Mouse (Mus musculus): Measurements from ENCODE around the gene Garnl3. TPM values are rescaled to one million over a fixed set of nuclear protein-coding genes. Genes with fewer than 3 reads are reported as not detected.

Garnl3 gene
- polyA plus RNA-seq, 1 experiment from 2014 or later: 11.7 TPM

- 62% methylated on average over 3 of the region's 3 CpGs for WGBS
- Histone ChIP-seq H3K4me3 (replicated peaks) (no peak overlapping the region), H3K36me3 (no peaks in the 10 kb centered on the region), H3K9ac (no peak overlapping the region), H3K9me3 (no peaks in the 10 kb centered on the region), H3K27me3 (replicated peaks) (no peaks in the 10 kb centered on the region), H3K4me1 (replicated peaks) (no peaks in the 10 kb centered on the region), H3K4me2 (replicated peaks) (no peak overlapping the region), H3K27ac (no peak overlapping the region)
- no peak for ATAC-seq
Observed at GRCm38 (mm10) chr2:33074188-33074587, 57.3 kb downstream of the Garnl3 start.

- Histone ChIP-seq H3K27ac (no peak overlapping the region), H3K9ac (no peak overlapping the region), H3K4me2 (replicated peaks) (no peak overlapping the region), H3K9me3 (no peaks in the 10 kb centered on the region), H3K4me3 (replicated peaks) (no peak overlapping the region), H3K36me3 (no peaks in the 10 kb centered on the region), H3K4me1 (replicated peaks) (no peaks in the 10 kb centered on the region), H3K27me3 (replicated peaks) (no peaks in the 10 kb centered on the region)
- no peak for ATAC-seq
- 37% methylated on average over 2 of the region's 2 CpGs for WGBS
Observed at GRCm38 (mm10) chr2:33072333-33072732, 59.1 kb downstream of the Garnl3 start.

GRCm38 (mm10) chr2:33065610-33066009 is 65.8 kb downstream of the Garnl3 start:
- Histone ChIP-seq H3K4me2 (replicated peaks) (no peak overlapping the region), H3K4me1 (replicated peaks) (no peaks in the 10 kb centered on the region)
- 47% methylated on average over 1 of the region's 1 CpGs for WGBS

GRCm38 (mm10) chr2:33062744-33063143 is 68.7 kb downstream of the Garnl3 start:
- no peak overlapping the region for H3K4me2 ChIP-seq (replicated peaks)
- no peak overlapping the region for H3K4me3 ChIP-seq (replicated peaks)
- no peaks in the 10 kb centered on the region for H3K36me3 ChIP-seq
- ATAC-seq: no peak
- no peaks in the 10 kb centered on the region for H3K27me3 ChIP-seq (replicated peaks)
- H3K9me3 ChIP-seq: no peaks in the 10 kb centered on the region
- no peaks in the 10 kb centered on the region for H3K4me1 ChIP-seq (replicated peaks)
- 73% methylated on average over 8 of the region's 8 CpGs for WGBS
- H3K9ac ChIP-seq: no peak overlapping the region
- H3K27ac ChIP-seq: no peak overlapping the region

More at GRCm38 (mm10) chr2:33065610-33066009, 65.8 kb downstream of the Garnl3 start:
- no peaks in the 10 kb centered on the region for H3K27me3 ChIP-seq (replicated peaks)
- H3K9me3 ChIP-seq: no peaks in the 10 kb centered on the region
- no peaks in the 10 kb centered on the region for H3K36me3 ChIP-seq
- H3K4me3 ChIP-seq (replicated peaks): no peak overlapping the region
- H3K27ac ChIP-seq: no peak overlapping the region
- ATAC-seq: no peak
- H3K9ac ChIP-seq: no peak overlapping the region

- 93% methylated on average over 5 of the region's 5 CpGs for WGBS
- H3K36me3 ChIP-seq: no peaks in the 10 kb centered on the region
- no peak overlapping the region for H3K4me2 ChIP-seq (replicated peaks)
- H3K9me3 ChIP-seq: no peaks in the 10 kb centered on the region
- no peaks in the 10 kb centered on the region for H3K4me1 ChIP-seq (replicated peaks)
- H3K9ac ChIP-seq: no peak overlapping the region
- no peak for ATAC-seq
- H3K4me3 ChIP-seq (replicated peaks): no peak overlapping the region
- H3K27me3 ChIP-seq (replicated peaks): no peaks in the 10 kb centered on the region
- no peak overlapping the region for H3K27ac ChIP-seq
Observed at GRCm38 (mm10) chr2:33058926-33059325, 72.5 kb downstream of the Garnl3 start.

- Histone ChIP-seq H3K4me3 (replicated peaks) (no peak overlapping the region), H3K9me3 (no peaks in the 10 kb centered on the region), H3K4me1 (replicated peaks) (no peaks in the 10 kb centered on the region), H3K4me2 (replicated peaks) (no peak overlapping the region), H3K27me3 (replicated peaks) (no peaks in the 10 kb centered on the region), H3K9ac (no peak overlapping the region), H3K27ac (no peak overlapping the region), H3K36me3 (no peaks in the 10 kb centered on the region)
- 86% methylated on average over 7 of the region's 7 CpGs for WGBS
- no peak for ATAC-seq
Observed at GRCm38 (mm10) chr2:33057514-33057913, 73.9 kb downstream of the Garnl3 start.

GRCm38 (mm10) chr2:33053966-33054365 is 77.5 kb downstream of the Garnl3 start:
- no peaks in the 10 kb centered on the region for H3K36me3 ChIP-seq
- H3K9me3 ChIP-seq: no peaks in the 10 kb centered on the region
- no peak overlapping the region for H3K4me3 ChIP-seq (replicated peaks)
- ATAC-seq: no peak
- H3K4me2 ChIP-seq (replicated peaks): no peak overlapping the region
- no peak overlapping the region for H3K27ac ChIP-seq
- H3K9ac ChIP-seq: no peak overlapping the region
- WGBS: 18% methylated on average over 10 of the region's 10 CpGs
- H3K4me1 ChIP-seq (replicated peaks): no peaks in the 10 kb centered on the region
- H3K27me3 ChIP-seq (replicated peaks): no peaks in the 10 kb centered on the region

DNA sequence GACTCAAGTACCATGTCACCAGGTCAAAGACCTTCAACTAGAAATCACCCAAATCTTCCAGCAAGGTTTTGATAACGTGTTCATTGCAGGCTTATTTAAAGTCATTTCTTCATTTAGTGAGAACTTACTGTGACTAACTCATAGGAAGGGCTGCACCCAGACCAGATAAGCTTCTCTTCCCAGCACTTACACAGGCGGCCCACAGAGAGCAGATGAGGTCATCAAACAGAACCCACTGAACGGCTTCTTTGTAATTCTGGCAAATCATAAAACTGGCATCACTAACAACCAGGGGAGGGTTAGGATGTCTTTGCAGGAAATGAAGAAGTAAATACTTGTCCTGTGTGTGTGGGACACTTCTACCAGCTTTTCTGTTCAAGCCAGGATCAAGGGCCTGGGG is 84.1 kb downstream of the Garnl3 start:
- 38% methylated on average over 3 of the region's 3 CpGs for WGBS
- Histone ChIP-seq H3K27me3 (replicated peaks) (no peaks in the 10 kb centered on the region), H3K9ac (no peak overlapping the region), H3K4me3 (replicated peaks) (no peak overlapping the region), H3K36me3 (no peaks in the 10 kb centered on the region), H3K9me3 (no peaks in the 10 kb centered on the region), H3K27ac (no peak overlapping the region), H3K4me2 (replicated peaks) (no peak overlapping the region), H3K4me1 (replicated peaks) (no peaks in the 10 kb centered on the region)
- ATAC-seq: no peak

GRCm38 (mm10) chr2:33046919-33047318 is 84.5 kb downstream of the Garnl3 start:
- no peaks in the 10 kb centered on the region for H3K27me3 ChIP-seq (replicated peaks)
- 78% methylated on average over 5 of the region's 5 CpGs for WGBS

DNA sequence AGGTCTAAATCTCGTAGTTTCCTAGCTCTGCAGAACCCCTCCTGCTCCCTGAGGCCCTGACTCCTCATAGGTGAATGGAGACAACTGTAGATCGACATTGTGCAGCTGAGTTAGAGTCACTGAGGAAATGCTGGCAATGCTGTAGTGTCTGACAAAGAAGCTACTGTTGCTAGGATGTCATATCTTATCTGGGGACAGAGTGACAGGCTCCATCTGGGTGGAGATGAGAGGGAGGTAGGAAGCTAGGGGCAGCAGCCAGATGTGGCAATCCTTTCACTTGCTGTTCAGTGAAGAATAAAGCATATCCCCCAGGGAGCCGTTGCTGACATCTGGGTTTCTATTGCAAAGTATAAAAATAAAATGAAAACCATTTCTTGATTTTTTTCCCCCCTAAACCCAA is 85.6 kb downstream of the Garnl3 start:
- ATAC-seq: no peak
- Histone ChIP-seq H3K4me1 (replicated peaks) (no peaks in the 10 kb centered on the region), H3K4me2 (replicated peaks) (no peak overlapping the region), H3K27ac (no peak overlapping the region), H3K9me3 (no peaks in the 10 kb centered on the region), H3K36me3 (no peaks in the 10 kb centered on the region), H3K9ac (no peak overlapping the region), H3K27me3 (replicated peaks) (no peaks in the 10 kb centered on the region), H3K4me3 (replicated peaks) (no peak overlapping the region)
- 64% methylated on average over 3 of the region's 3 CpGs for WGBS

More at GRCm38 (mm10) chr2:33046919-33047318, 84.5 kb downstream of the Garnl3 start:
- H3K4me1 ChIP-seq (replicated peaks): no peaks in the 10 kb centered on the region
- H3K4me2 ChIP-seq (replicated peaks): no peak overlapping the region
- H3K27ac ChIP-seq: no peak overlapping the region
- H3K36me3 ChIP-seq: no peaks in the 10 kb centered on the region
- H3K9ac ChIP-seq: no peak overlapping the region
- no peak overlapping the region for H3K4me3 ChIP-seq (replicated peaks)
- H3K9me3 ChIP-seq: no peaks in the 10 kb centered on the region
- no peak for ATAC-seq

- no peak for ATAC-seq
- H3K4me3 ChIP-seq (replicated peaks): no peak overlapping the region
Observed at GRCm38 (mm10) chr2:33042781-33043180, 88.7 kb downstream of the Garnl3 start.

GRCm38 (mm10) chr2:33041571-33041970 is 89.9 kb downstream of the Garnl3 start:
- ATAC-seq: no peak
- H3K9me3 ChIP-seq: no peaks in the 10 kb centered on the region
- WGBS: 38% methylated on average over 3 of the region's 3 CpGs

More at GRCm38 (mm10) chr2:33042781-33043180, 88.7 kb downstream of the Garnl3 start:
- H3K4me2 ChIP-seq (replicated peaks): no peak overlapping the region
- H3K9ac ChIP-seq: no peak overlapping the region
- no peaks in the 10 kb centered on the region for H3K4me1 ChIP-seq (replicated peaks)
- H3K27me3 ChIP-seq (replicated peaks): no peaks in the 10 kb centered on the region
- 76% methylated on average over 6 of the region's 6 CpGs for WGBS
- no peaks in the 10 kb centered on the region for H3K36me3 ChIP-seq
- no peaks in the 10 kb centered on the region for H3K9me3 ChIP-seq
- H3K27ac ChIP-seq: no peak overlapping the region

GRCm38 (mm10) chr2:33037429-33037828 is 94.0 kb downstream of the Garnl3 start:
- Histone ChIP-seq H3K36me3 (no peaks in the 10 kb centered on the region), H3K9me3 (no peaks in the 10 kb centered on the region), H3K4me2 (replicated peaks) (no peak overlapping the region), H3K27me3 (replicated peaks) (no peaks in the 10 kb centered on the region), H3K4me3 (replicated peaks) (no peak overlapping the region), H3K27ac (no peak overlapping the region), H3K4me1 (replicated peaks) (no peaks in the 10 kb centered on the region), H3K9ac (no peak overlapping the region)
- 85% methylated on average over 1 of the region's 1 CpGs for WGBS
- no peak for ATAC-seq

More at GRCm38 (mm10) chr2:33041571-33041970, 89.9 kb downstream of the Garnl3 start:
- no peak overlapping the region for H3K9ac ChIP-seq
- H3K4me1 ChIP-seq (replicated peaks): no peaks in the 10 kb centered on the region
- H3K36me3 ChIP-seq: no peaks in the 10 kb centered on the region
- no peak overlapping the region for H3K27ac ChIP-seq
- H3K27me3 ChIP-seq (replicated peaks): no peaks in the 10 kb centered on the region
- H3K4me3 ChIP-seq (replicated peaks): no peak overlapping the region
- H3K4me2 ChIP-seq (replicated peaks): no peak overlapping the region
